Mouse (Mus musculus) MEL (cell line): ENCODE measurements around the gene Nrxn3.

Source experiments
- CTCF ChIP-seq, 3 experiments: IDR thresholded peaks in 2 of 3; conservative IDR thresholded peaks in 1 of 3; 2 replicates each; pipeline ENCODE4 v1.5.1; 2011 to 2012; ENCODE audit warnings: low read length in 3 of 3, low read depth in 2 of 3, mild to moderate bottlenecking in 2 of 3, improper control_type of control experiment in 1 of 3, inconsistent platforms in 1 of 3, mixed read lengths in 1 of 3, moderate library complexity in 1 of 3; ENCODE audit not compliant: control insufficient read depth in 1 of 3, insufficient read depth in 1 of 3, poor library complexity in 1 of 3, severe bottlenecking in 1 of 3
- NRF1 ChIP-seq: IDR thresholded peaks from 2 replicates; pipeline ENCODE4 v1.6.1; 2014; ENCODE audit warnings: low read depth, mild to moderate bottlenecking, inconsistent platforms, low read length, improper control_type of control experiment, moderate library complexity; ENCODE audit not compliant: poor library complexity, insufficient read depth, severe bottlenecking

GRCm38 (mm10) chr12:90144247-90144646 is 1421.6 kb downstream of the Nrxn3 start:
- TF ChIP-seq CTCF (IDR thresholded peaks at IDR 0.05 in 2 of 3, conservative IDR thresholded peaks at IDR 0.05 in 1 of 3; ENCODE audit: control insufficient read depth in 1 of 3, insufficient read depth in 1 of 3, low read depth in 2 of 3, low read length in 3 of 3, poor library complexity in 1 of 3, severe bottlenecking in 1 of 3): no peak
- TF ChIP-seq NRF1: no peak
